Mouse (Mus musculus): ENCODE results near the gene Pnpo.
A peak's percentile ranks its signal among the peaks of the same experiment; 100 is the strongest.

Gene Pnpo

GRCm38 (mm10) chr11:96969746-96970145 lies 26.0 kb upstream of the Pnpo start:
- peak; percentile 78 to 84 for DNase-seq

DNA sequence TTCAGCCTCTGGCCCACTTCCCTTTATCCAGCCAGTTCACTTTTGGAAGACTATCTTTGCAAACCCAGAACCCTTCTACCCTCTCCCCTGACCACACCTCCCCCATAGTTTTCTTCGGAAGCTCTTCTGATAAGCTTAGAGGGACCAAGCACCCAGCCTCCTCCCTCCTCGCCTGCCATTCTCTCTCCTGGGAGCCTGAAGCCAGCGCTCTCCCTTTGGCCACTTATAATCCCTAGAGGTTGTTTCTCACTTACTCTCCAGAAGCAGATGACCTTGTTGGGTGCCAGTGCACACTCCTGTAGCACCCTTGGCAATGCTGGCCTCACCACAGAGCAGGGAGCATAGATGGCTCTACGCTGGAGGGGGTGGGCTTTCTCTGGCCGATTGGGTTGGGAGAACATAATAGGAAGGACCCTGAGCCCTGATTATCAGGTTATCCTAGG lies 25.5 kb upstream of the Pnpo start:
- peak; percentile 49 to 57 for DNase-seq

GRCm38 (mm10) chr11:96968476-96968875 lies 24.7 kb upstream of the Pnpo start:
- DNase-seq, result peak in 1 of 2 experiments; percentile 25

DNA sequence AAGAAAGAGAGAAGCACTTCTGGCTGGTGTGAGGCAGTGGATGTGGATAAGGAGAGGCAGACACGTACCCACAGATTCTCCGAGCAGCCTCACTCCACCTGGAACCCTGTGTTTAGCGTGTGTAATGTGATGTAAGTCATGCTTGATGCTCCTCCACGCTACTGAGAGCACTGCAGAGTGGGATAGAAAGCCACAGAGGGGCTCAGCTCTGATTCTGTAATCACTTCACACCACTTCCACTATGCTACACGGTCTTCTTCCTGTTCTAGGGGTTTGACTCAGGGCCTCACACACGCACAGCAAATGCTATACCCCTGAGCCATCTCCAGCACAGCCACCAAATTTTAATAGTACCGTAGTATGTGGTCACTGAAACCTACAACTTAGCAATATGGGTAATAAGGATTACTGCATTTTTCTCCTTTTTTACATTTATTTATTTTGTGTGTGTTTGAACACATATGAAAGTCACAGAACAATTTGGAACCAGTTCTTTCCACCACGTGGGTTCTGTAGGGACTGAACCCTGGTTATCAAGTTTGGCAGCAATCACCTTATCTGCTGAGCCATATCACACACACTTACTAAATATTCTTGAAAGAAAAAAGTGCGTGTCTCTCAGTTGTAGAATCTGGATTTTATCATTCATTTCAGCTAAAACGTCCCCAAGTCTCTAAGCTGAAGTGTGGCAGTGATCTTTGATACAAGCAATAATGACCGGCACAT lies 23.9 kb upstream of the Pnpo start:
- no peak for DNase-seq

GRCm38 (mm10) chr11:96966914-96967543 lies 23.2 kb upstream of the Pnpo start:
- DNase-seq, result no peak

DNA sequence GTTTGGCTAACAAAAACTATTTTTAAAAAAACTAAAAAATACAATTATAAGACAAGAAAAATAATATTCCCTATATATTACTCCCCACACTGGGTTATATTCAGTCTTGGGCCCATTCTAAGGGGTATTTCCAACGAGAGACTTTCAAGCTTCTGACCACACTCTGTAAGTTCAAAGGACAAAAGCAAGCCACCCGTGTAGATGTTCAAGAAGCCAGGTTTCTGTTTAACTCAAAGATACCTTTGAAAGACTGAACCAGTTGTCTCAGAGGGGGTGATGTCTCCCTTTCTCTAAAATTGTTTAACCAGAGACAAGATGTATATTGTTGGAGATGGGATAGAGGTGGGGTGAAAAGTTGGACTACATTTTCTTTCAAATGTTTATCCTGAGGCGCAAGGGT lies 22.4 kb upstream of the Pnpo start:
- DNase-seq, result no peak

DNA sequence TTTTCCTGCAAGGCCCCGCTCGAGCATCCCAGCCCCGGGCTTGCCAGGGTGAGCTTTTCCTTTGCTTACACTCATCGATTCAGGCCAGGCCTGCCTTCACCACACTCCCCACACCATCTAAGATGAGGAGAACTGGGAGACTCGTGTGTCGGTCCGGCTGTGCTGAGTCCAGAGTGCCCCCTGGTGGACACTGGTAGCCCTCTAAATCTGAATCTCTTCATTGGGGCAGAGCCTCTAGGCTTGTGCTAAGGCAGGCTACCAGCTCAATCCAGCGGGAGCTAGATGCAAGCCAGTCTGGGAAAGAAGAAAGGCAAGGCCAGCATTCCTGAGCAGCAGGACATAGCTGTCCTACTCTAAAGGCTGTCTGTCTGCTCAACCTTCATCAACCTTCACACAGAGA lies 19.8 kb upstream of the Pnpo start:
- peak; percentile 92 to 96 for DNase-seq

DNA sequence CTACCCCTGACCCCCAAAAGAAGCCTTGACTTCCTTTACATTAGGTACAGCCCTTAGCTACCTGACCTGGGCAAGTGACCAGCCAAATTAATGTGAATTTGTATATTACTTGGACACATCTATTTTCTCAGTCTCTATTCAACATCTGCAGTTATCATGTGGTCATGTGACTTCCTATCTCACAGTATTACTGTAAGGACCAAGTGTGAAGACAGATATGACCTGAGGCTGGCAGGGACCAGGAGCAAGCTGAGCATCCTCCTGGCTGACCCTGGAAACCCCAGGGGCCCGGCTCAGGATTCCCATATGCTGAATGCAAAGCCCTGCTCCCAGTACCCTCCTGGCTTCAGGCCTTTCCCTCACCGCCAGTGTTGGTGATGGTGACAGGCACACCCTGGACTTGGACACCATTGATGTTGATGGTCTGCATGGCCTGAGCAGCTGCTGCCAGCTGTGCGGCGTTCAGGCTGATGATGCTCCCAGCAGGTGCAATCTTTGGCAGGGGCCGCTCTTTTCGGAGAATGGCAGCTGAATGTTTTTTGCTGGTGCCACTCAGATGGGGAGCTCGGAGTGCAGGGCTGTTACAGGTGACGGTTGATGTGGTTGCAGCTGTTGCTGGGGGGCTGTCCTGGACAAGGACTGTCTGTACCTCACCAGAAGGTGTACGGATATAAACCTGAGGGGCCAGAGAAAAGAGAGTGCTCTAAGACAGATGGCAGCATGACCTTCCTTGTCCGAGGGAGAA lies 13.4 kb upstream of the Pnpo start:
- DNase-seq, result no peak

DNA sequence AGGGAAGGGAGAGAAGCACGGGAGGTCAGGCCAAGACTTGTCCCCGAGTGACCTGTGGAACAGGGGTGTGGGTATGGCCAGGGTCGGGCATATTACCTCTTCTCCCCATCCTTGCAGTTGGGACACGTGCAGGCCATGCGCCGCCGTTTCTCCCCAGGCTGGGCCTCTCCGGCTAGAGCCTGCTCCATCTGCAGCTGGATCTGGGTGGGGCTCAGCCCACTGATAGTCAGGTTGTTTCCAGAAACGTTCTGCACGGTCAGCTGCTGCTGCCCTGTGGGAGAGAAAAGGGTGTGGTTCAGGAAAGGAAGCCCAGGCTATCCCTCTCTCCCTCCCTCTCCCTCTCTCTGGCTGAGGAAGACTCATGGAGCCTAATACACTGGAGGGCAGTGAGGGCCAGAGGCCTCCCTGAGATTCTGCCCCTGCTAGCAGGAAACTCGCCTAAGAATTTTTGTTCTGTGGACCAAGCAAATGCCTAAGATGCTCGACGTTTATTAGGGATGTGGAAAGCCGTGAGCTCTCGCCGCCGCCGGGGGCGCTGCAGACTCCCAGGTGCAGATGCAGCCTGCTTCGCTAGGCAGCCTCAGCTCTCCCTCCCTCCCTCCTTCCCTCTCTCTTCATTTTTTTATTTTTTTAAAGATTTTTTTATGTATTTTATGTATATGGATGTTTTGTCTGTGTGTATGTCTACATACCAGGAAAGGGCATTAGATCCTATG lies 12.4 kb upstream of the Pnpo start:
- peak in 1 of 2 experiments; percentile 63 for DNase-seq

DNA sequence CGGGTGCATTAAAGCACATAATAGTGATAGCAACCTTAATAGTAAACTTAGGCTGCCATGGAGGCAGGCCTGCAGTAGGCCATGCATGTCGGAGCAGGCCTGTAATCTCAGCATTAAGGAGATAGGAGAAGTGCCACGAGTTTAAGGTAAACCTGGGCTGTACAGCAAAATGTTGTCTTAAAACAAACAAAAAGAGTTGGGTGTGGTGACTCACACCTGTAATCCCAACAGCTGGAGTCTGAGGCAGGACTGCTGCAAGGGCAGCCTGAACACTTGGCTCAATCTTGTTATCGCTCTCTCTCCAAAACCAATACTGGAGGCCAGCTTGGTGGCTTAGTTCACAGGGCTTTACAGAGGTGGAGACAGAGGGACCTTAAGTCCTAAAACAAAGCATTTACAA lies 11.3 kb upstream of the Pnpo start:
- DNase-seq, result no peak

DNA sequence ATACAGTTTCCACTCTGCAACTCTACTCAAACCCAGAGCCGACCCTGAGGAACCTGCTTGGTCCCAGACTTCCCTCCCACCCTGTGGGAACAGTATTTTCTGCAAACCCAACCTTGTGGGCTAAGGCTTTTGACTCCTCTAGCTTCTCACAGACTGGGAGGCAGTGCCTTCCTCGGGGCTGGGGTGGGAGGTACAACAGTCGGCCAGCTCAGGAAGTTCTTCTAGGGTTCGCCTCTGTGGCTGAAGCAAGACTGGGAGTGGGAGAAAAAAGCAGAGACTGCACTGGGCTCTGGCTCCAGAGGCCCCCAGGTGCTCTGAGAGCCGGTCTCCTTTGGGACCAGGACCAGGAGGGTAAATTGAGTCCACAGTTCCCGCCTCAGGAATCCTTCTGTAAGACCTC lies 9.1 kb upstream of the Pnpo start:
- no peak for DNase-seq

GRCm38 (mm10) chr11:96952426-96952825 lies 8.6 kb upstream of the Pnpo start:
- DNase-seq, result no peak

GRCm38 (mm10) chr11:96950767-96951166 lies 7.0 kb upstream of the Pnpo start:
- no peak for DNase-seq

DNA sequence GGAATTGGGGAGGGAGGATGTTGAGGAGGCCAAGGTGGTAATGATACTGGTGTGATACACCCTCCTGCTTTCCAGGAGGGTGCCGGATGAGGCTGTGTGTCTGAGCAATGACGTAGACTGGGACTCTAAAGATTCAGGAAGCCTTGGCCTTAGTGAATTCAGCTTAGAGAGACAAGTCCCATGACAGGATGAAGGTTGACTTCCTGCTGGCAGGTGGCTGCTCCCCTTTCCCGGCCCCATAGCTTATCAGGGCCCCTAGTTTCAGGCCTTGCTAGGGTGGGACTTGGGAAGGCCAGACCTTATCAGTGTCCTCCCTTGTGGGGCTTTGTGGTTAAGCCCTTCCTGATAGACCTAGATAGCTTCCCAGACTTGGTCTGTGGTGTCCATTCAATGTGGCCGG lies 4.1 kb upstream of the Pnpo start:
- no peak for DNase-seq

- no peak for DNase-seq
Observed at GRCm38 (mm10) chr11:96946498-96946897, 2.7 kb upstream of the Pnpo start.

DNA sequence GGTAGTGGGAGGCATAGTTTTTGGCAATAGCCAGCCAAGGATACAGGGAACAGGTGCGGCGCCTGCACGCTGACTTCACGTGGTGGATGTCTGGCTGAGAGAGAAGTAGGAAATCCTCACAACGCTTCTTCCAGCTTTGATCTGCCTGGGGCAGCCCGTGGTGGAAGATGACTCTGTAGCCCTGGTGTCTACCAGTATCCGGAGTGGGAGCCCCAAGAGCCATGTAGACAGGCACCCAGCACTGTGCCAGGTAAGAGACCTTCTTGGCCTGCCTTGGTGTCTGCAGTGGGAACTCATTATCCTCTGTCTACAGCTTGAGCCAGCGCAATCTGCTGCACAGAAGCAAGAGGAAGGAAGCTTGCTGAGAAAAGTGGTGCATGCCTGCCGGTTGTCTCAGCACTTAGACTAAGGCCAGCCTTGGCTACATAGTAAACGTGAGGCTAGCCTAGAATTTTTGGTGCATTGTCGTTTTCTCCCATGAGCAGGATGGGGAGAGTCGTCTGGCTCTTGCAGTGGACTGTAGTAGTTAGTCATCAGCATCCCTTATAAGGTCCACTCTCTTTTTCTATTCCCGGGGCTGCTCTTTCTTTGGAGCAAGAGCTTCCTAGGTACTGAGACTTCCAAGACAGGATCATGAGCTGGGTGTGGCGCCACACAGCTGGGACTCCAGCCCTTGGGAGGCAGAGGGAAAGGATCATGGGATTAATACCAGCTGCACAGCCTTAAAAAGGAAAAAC lies 1.2 kb upstream of the Pnpo start:
- DNase-seq, result no peak

DNA sequence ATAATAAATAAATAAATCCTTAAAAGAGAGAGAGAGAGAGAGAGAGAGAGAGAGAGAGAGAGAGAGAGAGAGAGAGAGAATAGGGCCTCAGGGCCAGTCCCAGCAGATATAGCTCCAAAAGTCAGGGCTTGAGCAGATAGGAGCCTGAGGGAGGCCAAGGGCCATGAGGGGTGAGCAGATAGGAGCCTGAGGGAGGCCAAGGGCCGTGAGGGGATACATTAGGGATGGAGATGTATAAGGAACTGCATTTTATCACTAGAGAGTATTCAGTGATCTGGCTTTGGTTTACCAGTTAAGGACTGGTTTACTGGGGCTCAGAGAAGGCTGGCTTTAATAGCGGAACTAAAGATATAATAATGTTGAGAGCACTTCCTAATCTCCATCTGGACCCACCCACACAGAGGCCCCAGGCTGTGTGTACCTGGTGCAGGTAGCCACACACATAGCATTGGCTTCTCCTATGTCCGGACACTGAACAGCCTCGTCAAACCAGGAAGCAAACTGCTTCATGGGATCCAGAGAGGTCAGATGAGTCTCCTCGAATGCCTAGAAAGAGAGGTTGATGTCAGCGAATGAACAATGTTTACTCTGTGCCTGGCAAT lies 1.7 kb downstream of the Pnpo start:
- no peak for DNase-seq

DNA sequence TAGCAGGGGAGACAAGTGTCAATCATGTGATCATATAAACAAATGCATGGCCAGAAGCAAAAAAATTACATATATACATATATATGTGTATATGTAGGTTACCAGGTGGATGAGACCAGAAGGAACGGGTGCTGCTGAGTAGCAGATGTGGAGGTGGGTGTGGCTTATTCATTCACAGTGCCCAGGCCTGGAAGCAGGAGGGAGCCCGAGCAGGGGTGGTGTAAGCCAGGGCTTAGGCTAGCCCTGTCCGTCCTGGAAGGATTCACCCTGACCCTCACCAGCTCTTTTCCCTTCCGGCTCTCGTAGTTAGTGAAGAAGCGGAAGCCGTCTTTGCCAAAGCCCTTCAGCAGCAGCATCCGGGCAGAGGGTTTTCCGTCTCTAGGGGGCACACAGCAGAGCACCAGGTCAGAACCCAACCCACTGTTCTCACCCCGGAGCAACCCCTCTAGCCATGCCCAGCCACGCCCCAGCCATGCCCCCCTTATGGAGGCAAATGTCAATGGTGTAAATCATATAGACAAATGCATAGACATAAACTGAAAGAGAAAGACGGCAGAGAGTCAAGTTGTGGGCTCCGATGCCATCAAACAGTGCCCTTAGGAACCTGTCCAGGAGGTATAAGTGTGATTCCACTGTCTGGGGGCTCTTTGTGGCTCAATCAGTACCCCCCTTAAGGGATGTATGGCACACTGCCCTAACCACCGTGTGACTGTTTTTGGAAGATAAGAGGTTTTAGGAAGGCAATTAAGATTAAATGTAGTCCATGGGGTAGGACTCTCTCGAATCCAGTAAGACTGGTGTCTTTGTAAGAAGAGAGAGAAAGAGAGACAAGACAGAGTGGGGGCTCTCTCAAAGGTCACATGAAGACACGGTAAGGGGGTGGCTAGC lies 3.0 kb downstream of the Pnpo start:
- DNase-seq, result no peak

- no peak for DNase-seq
Observed at GRCm38 (mm10) chr11:96938426-96938800, 5.4 kb downstream of the Pnpo start.

- DNase-seq, result peak; percentile 32 to 55
Observed at GRCm38 (mm10) chr11:96937549-96938425, 6.0 kb downstream of the Pnpo start.

Measured in cerebellum, postnatal 25 days (tissue).